Comparison of ENCODE assay signal across 19 mouse cellular contexts in genomic region chr7:60438781-60439180, GRCm38 (mm10).
"Had no signal": no experiment of that assay in that cellular context is flagged by ENCODE, and none has a peak within 500 bp of the region (broad histone marks: within the 10 kb centered on the region; RNA-seq: fewer than 3 reads in every experiment).

No protein-coding gene starts in this region.

- H3K27me3 ChIP-seq: limb, embryonic 12.5 days; limb, embryonic 15.5 days; midbrain, embryonic 15.5 days; neural tube, embryonic 13.5 days; stomach, embryonic 15.5 days had no signal

- H3K36me3 ChIP-seq: limb, embryonic 12.5 days; limb, embryonic 15.5 days; midbrain, embryonic 15.5 days; neural tube, embryonic 13.5 days; stomach, embryonic 15.5 days had no signal

- H3K27ac ChIP-seq: limb, embryonic 12.5 days; limb, embryonic 15.5 days; liver, embryonic 14.5 days; macrophage; midbrain, embryonic 15.5 days; neural tube, embryonic 13.5 days; stomach, embryonic 15.5 days had no signal

- DNase-seq: kidney, postnatal 14 days; kidney, postnatal 4 days; left cerebral cortex, postnatal 4 days; liver, postnatal 0 days; lung, embryonic 14.5 days; retina, postnatal 1 day; right cerebral cortex, postnatal 25 days; spleen, adult 18-20 months; thymus, postnatal 25 days had no signal

- H3K4me3 ChIP-seq: limb, embryonic 12.5 days; limb, embryonic 15.5 days; midbrain, embryonic 15.5 days; myocyte; neural tube, embryonic 13.5 days; stomach, embryonic 15.5 days had no signal

- H3K9me3 ChIP-seq: limb, embryonic 12.5 days; limb, embryonic 15.5 days; midbrain, embryonic 15.5 days; neural tube, embryonic 13.5 days; stomach, embryonic 15.5 days had no signal

- ATAC-seq: liver, postnatal 0 days; lung, postnatal 0 days; midbrain, embryonic 15.5 days had no signal

- H3K4me1 ChIP-seq: limb, embryonic 12.5 days; limb, embryonic 15.5 days; midbrain, embryonic 15.5 days; neural tube, embryonic 13.5 days; stomach, embryonic 15.5 days had no signal

- H3K4me2 ChIP-seq: limb, embryonic 12.5 days; limb, embryonic 15.5 days; liver, embryonic 11.5 days; lung, embryonic 14.5 days; midbrain, embryonic 15.5 days; neural tube, embryonic 13.5 days; stomach, embryonic 15.5 days had no signal

- H3K9ac ChIP-seq: limb, embryonic 12.5 days; limb, embryonic 15.5 days; liver, embryonic 14.5 days; liver, postnatal 0 days; lung, embryonic 14.5 days; midbrain, embryonic 15.5 days; neural tube, embryonic 13.5 days; stomach, embryonic 15.5 days had no signal
